Mouse (Mus musculus) heart, embryonic 15.5 days (tissue): ENCODE results near the gene Vkorc1l1. TPM values are rescaled to one million over a fixed set of nuclear protein-coding genes. Genes with fewer than 3 reads are reported as not detected.

Experiments
- ATAC-seq: fragments of 200-750 bp; cut with Nextera tagmentation; replicated peaks from 2 replicates; pipeline ENCODE4 v1.8.0; 2017; ENCODE audit warnings: low read depth, moderate TSS enrichment; ENCODE audit not compliant: insufficient number of reproducible peaks, insufficient read depth, low FRiP score
- H3K27ac ChIP-seq: fragments of 300-500 bp; sonication (generic); 2 replicates; pipeline ENCODE4 v1.5.1; 2015; ENCODE audit warnings: mild to moderate bottlenecking, inconsistent platforms
- H3K27me3 ChIP-seq: fragments of 300-500 bp; sonication (generic); 2 replicates; pipeline ENCODE4 v1.6.1; 2015; ENCODE audit warnings: inconsistent platforms
- H3K36me3 ChIP-seq: fragments of 300-500 bp; sonication (generic); 2 replicates; pipeline ENCODE4 v1.6.1; 2015; ENCODE audit warnings: mild to moderate bottlenecking, inconsistent platforms
- H3K4me1 ChIP-seq: fragments of 300-500 bp; sonication (generic); replicated peaks from 2 replicates; pipeline ENCODE4 v1.6.1; 2015; ENCODE audit warnings: inconsistent platforms
- H3K4me2 ChIP-seq: fragments of 300-500 bp; sonication (generic); 2 replicates; pipeline ENCODE4 v1.6.1; 2015; ENCODE audit warnings: inconsistent platforms, mild to moderate bottlenecking, moderate library complexity
- H3K4me3 ChIP-seq: fragments of 300-500 bp; sonication (generic); 2 replicates; pipeline ENCODE4 v1.5.1; 2015; ENCODE audit warnings: mild to moderate bottlenecking, inconsistent platforms
- H3K9ac ChIP-seq: fragments of 300-500 bp; sonication (generic); 2 replicates; pipeline ENCODE4 v1.6.1; 2015; ENCODE audit warnings: mild to moderate bottlenecking, inconsistent platforms
- H3K9me3 ChIP-seq: fragments of 300-500 bp; sonication (generic); replicated peaks from 2 replicates; pipeline ENCODE4 v1.6.1; 2016; ENCODE audit warnings: inconsistent platforms
- WGBS: fragments of 180-500 bp; shearing (Covaris S2); methylation state at CpG from one replicate; pipeline ENCODE4 v1.1.7; 2015; ENCODE audit warnings: mixed read lengths; 5-methylcytosine and 5-hydroxymethylcytosine counted together
- polyA plus RNA-seq: library from polyadenylated mRNA; unstranded; fragments of >200 nt; fragmentation: Nextera tagmentation; extraction: Ambion mirVana; gene quantifications from 2 replicates; pipeline ENCODE4 v1.2.1, GENCODE M21; 2015

Vkorc1l1 gene
- polyA plus RNA-seq, 1 experiment from 2014 or later: 14.3 TPM

GRCm38 (mm10) chr5:130023767-130024539 is 82.2 kb downstream of the Vkorc1l1 start:
- Histone ChIP-seq H3K9me3 (no peaks in the 10 kb centered on the region), H3K27me3 (peaks cover 7% of the 10 kb centered on the region; the same call in 1 of the 2 replicates), H3K4me2 (peak overlapping the region; percentile 92), H3K4me1 (peaks cover 12% of the 10 kb centered on the region), H3K36me3 (no peaks in the 10 kb centered on the region), H3K9ac (peak overlapping the region; percentile 62), H3K4me3 (peak overlapping the region; percentile 73), H3K27ac (peak overlapping the region; percentile 77)
- WGBS: under 1% methylated on average over 32 of the region's 32 CpGs
- ATAC-seq: peak; percentile 92

GRCm38 (mm10) chr5:130027134-130027533 is 85.4 kb downstream of the Vkorc1l1 start:
- ATAC-seq: no peak
- Histone ChIP-seq H3K27ac (no peak overlapping the region), H3K9ac (no peak overlapping the region), H3K4me1 (peaks cover 13% of the 10 kb centered on the region), H3K27me3 (peaks cover 7% of the 10 kb centered on the region; the same call in 1 of the 2 replicates), H3K36me3 (no peaks in the 10 kb centered on the region), H3K9me3 (no peaks in the 10 kb centered on the region), H3K4me2 (no peak overlapping the region), H3K4me3 (no peak overlapping the region)
- WGBS: 64% methylated on average over 5 of the region's 5 CpGs

GRCm38 (mm10) chr5:130027696-130028095 is 85.9 kb downstream of the Vkorc1l1 start:
- H3K4me2 ChIP-seq: no peak overlapping the region
- no peak overlapping the region for H3K9ac ChIP-seq
- H3K27ac ChIP-seq: no peak overlapping the region
- ATAC-seq: no peak
- peaks cover 13% of the 10 kb centered on the region for H3K4me1 ChIP-seq
- H3K4me3 ChIP-seq: no peak overlapping the region
- 84% methylated on average over 7 of the region's 7 CpGs for WGBS
- H3K9me3 ChIP-seq: no peaks in the 10 kb centered on the region
- H3K27me3 ChIP-seq: peaks cover 7% of the 10 kb centered on the region; the same call in 1 of the 2 replicates
- H3K36me3 ChIP-seq: no peaks in the 10 kb centered on the region

GRCm38 (mm10) chr5:130029142-130029897 is 87.5 kb downstream of the Vkorc1l1 start, which contains the start of the genes Asl and Crcp:
Asl (minus strand) TSS chr5:130029247.
Crcp (plus strand) TSS chr5:130029290.
- Histone ChIP-seq H3K4me2 (peak within 1 kb of the TSS; percentile 70), H3K4me3 (peak within 1 kb of the TSS; percentile 91), H3K9me3 (no peaks in the 10 kb centered on the region), H3K27ac (peak within 1 kb of the TSS; percentile 95), H3K4me1 (peaks cover 7% of the 10 kb centered on the region), H3K27me3 (peaks cover 7% of the 10 kb centered on the region; the same call in 1 of the 2 replicates), H3K9ac (peak within 1 kb of the TSS; percentile 79), H3K36me3 (no peaks in the 10 kb centered on the region)
- WGBS: 1% methylated on average over 51 of the region's 51 CpGs
- peak; percentile 79 for ATAC-seq

- Histone ChIP-seq H3K27me3 (peaks cover 7% of the 10 kb centered on the region; the same call in 1 of the 2 replicates), H3K4me1 (peaks cover 3% of the 10 kb centered on the region; the same call in 1 of the 2 replicates), H3K9me3 (no peaks in the 10 kb centered on the region), H3K4me2 (no peak overlapping the region), H3K36me3 (peaks cover 8% of the 10 kb centered on the region; the same call in 1 of the 2 replicates), H3K4me3 (no peak overlapping the region), H3K9ac (no peak overlapping the region), H3K27ac (no peak overlapping the region)
- WGBS: 92% methylated on average over 19 of the region's 19 CpGs
- no peak for ATAC-seq
Observed at GRCm38 (mm10) chr5:130031410-130032390, 89.9 kb downstream of the Vkorc1l1 start.

GRCm38 (mm10) chr5:130033869-130034268 is 92.1 kb downstream of the Vkorc1l1 start:
- ATAC-seq: no peak
- no peak overlapping the region for H3K4me2 ChIP-seq
- H3K9me3 ChIP-seq: no peaks in the 10 kb centered on the region
- 59% methylated on average over 2 of the region's 2 CpGs for WGBS
- no peak overlapping the region for H3K4me3 ChIP-seq
- H3K4me1 ChIP-seq: peaks cover 8% of the 10 kb centered on the region; the same call in 1 of the 2 replicates
- no peak overlapping the region for H3K9ac ChIP-seq
- H3K36me3 ChIP-seq: peaks cover 8% of the 10 kb centered on the region; the same call in 1 of the 2 replicates
- H3K27me3 ChIP-seq: no peaks in the 10 kb centered on the region
- no peak overlapping the region for H3K27ac ChIP-seq

Other genes starting within 250 kb of the Vkorc1l1 start
- gene Sept14, start 233.5 kb upstream of the Vkorc1l1 start, polyA plus RNA-seq: not detected in 2 replicates
- 152 and 157 TPM in 2 replicates for gene Mrps17, start 226.5 kb upstream of the Vkorc1l1 start, polyA plus RNA-seq
- 299 and 399 TPM in 2 replicates for gene Nipsnap2, start 216.9 kb upstream of the Vkorc1l1 start, polyA plus RNA-seq
- gene Psph, start 154.5 kb upstream of the Vkorc1l1 start, polyA plus RNA-seq: 26.3 and 29.3 TPM in 2 replicates
- 20.8 and 26.2 TPM in 2 replicates for gene Sumf2, start 95.0 kb upstream of the Vkorc1l1 start, polyA plus RNA-seq
- 889 and 921 TPM in 2 replicates for gene Chchd2, start 54.5 kb upstream of the Vkorc1l1 start, polyA plus RNA-seq
- gene Zbed5, start 46.2 kb upstream of the Vkorc1l1 start, polyA plus RNA-seq: 2.1 and 2.6 TPM in 2 replicates
- gene Phkg1, start 43.4 kb upstream of the Vkorc1l1 start, polyA plus RNA-seq: 2.3 and 2.5 TPM in 2 replicates
- 2.0 and 2.8 TPM in 2 replicates for gene Nupr1l, start 33.4 kb upstream of the Vkorc1l1 start, polyA plus RNA-seq
- gene Gusb, start 61.1 kb downstream of the Vkorc1l1 start, polyA plus RNA-seq: 39.1 and 43.6 TPM in 2 replicates
- 16.0 and 22.2 TPM in 2 replicates for gene Asl, start 87.3 kb downstream of the Vkorc1l1 start, polyA plus RNA-seq
- gene Crcp, start 87.3 kb downstream of the Vkorc1l1 start, polyA plus RNA-seq: 20.6 and 26.8 TPM in 2 replicates
- gene Tpst1, start 131.4 kb downstream of the Vkorc1l1 start, polyA plus RNA-seq: 27.2 and 33.2 TPM in 2 replicates
- 4.1 and 5.8 TPM in 2 replicates for gene Kctd7, start 202.9 kb downstream of the Vkorc1l1 start, polyA plus RNA-seq
- 19.3 and 19.9 TPM in 2 replicates for gene Rabgef1, start 229.8 kb downstream of the Vkorc1l1 start, polyA plus RNA-seq